Mouse (Mus musculus) lung, adult 10 weeks (tissue): ENCODE measurements around the gene Cmtm6. TPM values are rescaled to one million over a fixed set of nuclear protein-coding genes. Genes with fewer than 3 reads are reported as not detected.

Experiments used
- polyA plus RNA-seq: library from polyadenylated mRNA; stranded (reverse); fragments of 350-450 nt; fragmentation: Illumina TruSeq; extraction: RNeasy Lipid Tissue Mini Kit (QIAGEN cat#74804); gene quantifications from one replicate; pipeline ENCODE4 v1.2.3, GENCODE M21; 2014; ENCODE audit warnings: low read depth, low replicate concordance; ENCODE audit not compliant: insufficient read depth

The Cmtm6 gene
- 60.5 TPM for polyA plus RNA-seq

DNA sequence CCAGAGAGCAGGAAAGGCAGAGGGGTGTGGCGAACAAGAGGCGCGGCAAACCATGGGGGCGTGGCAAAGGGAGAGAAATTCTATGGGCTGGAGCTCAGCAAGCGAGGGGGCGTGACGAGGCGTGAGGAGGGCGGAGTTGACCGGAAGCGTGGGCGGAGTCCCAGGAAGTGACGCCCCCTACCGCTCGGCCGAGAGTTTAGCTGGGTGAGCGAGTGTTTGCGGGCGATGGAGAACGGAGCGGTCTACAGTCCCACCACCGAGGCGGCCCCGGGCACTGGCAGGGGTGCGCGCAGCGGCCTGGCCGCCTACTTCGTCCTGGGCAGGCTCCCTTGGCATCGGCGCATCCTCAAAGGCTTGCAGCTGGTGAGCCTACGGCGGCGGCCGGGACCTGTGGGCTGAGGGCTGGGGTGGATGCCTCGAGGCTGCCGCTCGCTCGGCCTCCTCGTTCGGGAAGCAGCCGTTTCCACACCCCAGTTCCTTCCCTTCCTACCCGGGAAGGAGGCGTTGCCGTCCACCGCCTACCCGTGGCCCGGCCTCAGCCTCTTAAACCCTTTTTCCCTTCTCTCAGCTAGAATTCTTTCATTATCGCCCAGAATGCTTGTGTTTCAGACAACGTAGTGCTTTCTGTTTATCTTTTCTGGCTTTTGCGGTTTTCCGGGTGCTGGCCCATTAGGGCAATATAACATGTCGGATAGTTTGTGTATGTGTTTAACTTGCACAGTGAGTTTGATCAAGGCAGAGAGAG, at the start of gene Cmtm6:
Cmtm6 (plus strand) TSS at position 106 of the 745 bp plus-strand sequence.

DNA sequence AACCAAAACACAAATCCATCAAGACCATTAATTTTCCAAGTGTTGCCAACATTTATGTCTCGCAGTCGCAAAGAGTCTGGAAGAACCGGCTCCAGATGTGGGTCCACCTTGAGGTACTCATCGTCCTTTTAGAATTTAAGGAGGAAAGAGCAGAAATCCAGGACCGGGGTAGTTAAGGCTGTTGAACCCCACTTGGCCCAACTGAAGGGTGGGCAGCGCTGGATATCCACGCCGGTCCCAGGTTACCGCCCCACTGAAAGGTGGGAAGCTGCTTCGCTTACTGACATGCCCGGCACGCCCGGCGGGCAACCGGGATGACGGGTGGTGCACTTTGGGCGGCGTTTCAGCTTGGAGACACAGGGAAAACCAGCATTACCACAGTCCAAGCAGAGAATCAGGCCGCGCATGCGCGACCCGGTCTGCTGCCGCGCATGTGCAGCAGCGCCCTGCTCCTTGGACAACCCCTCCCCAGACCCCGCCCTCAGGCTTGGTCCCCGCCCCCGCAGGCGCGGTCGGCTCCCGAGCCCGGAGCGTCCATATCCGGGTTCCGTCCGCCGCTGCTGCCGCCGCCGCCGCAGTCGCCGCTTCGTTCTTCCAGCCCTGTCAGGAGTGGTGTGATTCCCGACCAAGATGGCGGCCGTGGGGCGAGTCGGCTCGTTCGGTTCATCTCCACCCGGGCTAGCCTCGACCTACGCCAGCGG, 42.5 kb upstream of the Cmtm6 start, which contains the start of gene Dync1li1:
Dync1li1 (plus strand) TSS at position 539 of the 701 bp plus-strand sequence.

DNA sequence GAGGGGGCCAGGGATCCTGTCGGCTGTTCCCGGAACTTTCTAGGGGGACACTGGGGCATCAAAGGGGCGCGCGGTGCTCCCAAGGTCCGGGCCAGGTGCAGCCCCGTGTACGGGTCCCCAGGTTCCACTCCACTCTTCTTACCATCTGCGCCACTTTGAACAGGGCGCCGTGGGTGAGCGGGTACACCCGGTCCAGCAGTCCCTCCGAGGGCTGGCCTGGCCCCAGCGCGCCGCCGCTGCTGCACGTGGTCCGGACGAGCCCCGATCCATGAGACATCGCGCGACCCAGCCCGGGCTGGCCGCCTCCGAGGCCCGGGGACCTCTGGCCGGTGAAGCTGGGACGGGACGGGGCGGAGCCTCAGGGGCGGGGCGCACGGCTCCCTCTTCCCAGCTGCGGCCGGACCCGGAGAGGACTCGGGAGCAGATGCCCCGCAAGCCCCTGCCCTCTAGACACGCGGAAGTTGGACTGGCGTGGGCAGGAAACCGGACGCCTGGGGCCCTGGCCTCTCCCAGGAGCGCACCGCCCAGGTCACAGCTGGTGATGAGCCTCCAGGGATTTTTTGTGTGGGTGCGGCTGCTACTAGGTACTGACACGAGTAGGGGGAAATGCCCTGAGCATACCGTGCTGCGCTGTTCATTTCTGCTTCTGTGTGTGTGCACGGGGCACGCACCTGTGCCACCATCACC, 50.8 kb downstream of the Cmtm6 start, which contains the start of gene Cmtm7:
Cmtm7 (minus strand) TSS at position 331 of the 687 bp plus-strand sequence.

Other genes with a start within 250 kb of the Cmtm6 start
- 0.21 TPM for gene Ccr4, start 226.2 kb upstream of the Cmtm6 start, polyA plus RNA-seq
- not detected for gene C130032M10Rik, start 215.4 kb upstream of the Cmtm6 start, polyA plus RNA-seq
- not detected for gene Trim71, start 166.7 kb upstream of the Cmtm6 start, polyA plus RNA-seq
- gene Cnot10, start 90.9 kb upstream of the Cmtm6 start, polyA plus RNA-seq: 19.4 TPM
- gene Dync1li1, start 42.3 kb upstream of the Cmtm6 start, polyA plus RNA-seq: 20.0 TPM
- 45.7 TPM for gene Cmtm7, start 50.7 kb downstream of the Cmtm6 start, polyA plus RNA-seq
- 68.0 TPM for gene Cmtm8, start 113.0 kb downstream of the Cmtm6 start, polyA plus RNA-seq
- gene Gpd1l, start 202.9 kb downstream of the Cmtm6 start, polyA plus RNA-seq: 21.1 TPM
- gene Osbpl10, start 247.5 kb downstream of the Cmtm6 start, polyA plus RNA-seq: 2.6 TPM